ENCODE assay signal across 9 mouse cellular contexts in the genomic region with DNA sequence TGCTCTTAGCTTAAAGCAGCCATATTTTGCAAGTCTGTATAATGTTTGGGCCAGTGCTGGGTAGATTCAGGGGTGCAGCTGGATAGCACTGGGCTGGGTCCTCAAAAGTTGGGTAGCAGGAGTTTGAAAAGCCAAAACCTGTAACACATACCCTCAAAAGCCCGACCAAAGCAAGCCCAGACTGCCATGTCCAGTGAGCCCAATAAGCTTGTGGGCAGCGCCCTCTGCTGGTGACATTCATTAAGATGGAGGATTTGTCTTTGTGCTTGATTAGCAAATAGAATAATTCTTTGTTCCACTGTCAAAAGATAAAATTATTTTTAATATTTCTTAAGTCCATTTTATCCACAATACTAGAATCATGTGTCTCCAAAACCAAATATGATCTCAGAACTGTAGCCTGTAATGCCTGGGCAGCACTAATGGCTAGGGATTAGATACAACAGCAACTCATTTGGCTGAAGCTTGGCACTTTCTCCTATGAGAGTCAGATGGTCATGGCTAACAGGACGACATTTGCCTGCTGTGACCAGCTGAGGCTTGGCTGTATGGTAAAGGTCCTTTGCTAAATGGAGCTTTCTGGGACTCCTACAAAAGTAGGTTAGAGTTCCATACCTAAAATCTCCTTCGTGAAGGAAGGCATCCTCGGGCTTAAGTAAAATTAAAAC. TPM values are rescaled to one million over a fixed set of nuclear protein-coding genes. Genes with fewer than 3 reads are reported as not detected.
DNase-seq lines count a peak whose midpoint lies in the region; ATAC-seq and TF ChIP-seq lines count a peak whose summit lies in the region.
"Had no signal": no experiment of that assay in that cellular context is flagged by ENCODE, and none has a peak within 500 bp of the region (broad histone marks: within the 10 kb centered on the region; RNA-seq: fewer than 3 reads in every experiment).

No protein-coding gene starts in this region.

- H3K27ac ChIP-seq in midbrain, embryonic 13.5 days = no peak overlapping the region
- H3K27ac ChIP-seq in small intestine, adult 2 months (ENCODE audit: insufficient read depth, low read depth, low read length) = no peak overlapping the region

- peak; percentile 71; the same call in 1 of the 2 replicates for ATAC-seq in midbrain, embryonic 13.5 days

- 43% methylated on average over 5 of the region's 5 CpGs for WGBS in midbrain, embryonic 13.5 days
- 41% methylated on average over 5 of the region's 5 CpGs for WGBS in small intestine, adult 2 months

- TF ChIP-seq POLR2A in small intestine, adult 2 months (IDR thresholded peaks at IDR 0.05; ENCODE audit: low read depth, low read length) = no peak

- H3K4me2 ChIP-seq in midbrain, embryonic 13.5 days (replicated peaks) = no peak overlapping the region

- no peaks in the 10 kb centered on the region for H3K27me3 ChIP-seq in midbrain, embryonic 13.5 days
- no peaks in the 10 kb centered on the region for H3K27me3 ChIP-seq in small intestine, adult 2 months (ENCODE audit: control insufficient read depth, insufficient read depth, low read length)

- no peak overlapping the region for H3K9ac ChIP-seq in midbrain, embryonic 13.5 days (replicated peaks)

- H3K36me3 ChIP-seq in midbrain, embryonic 13.5 days = no peaks in the 10 kb centered on the region
- no peaks in the 10 kb centered on the region for H3K36me3 ChIP-seq in small intestine, adult 2 months (ENCODE audit: control insufficient read depth, insufficient read depth, low read length)

- peak; percentile 80 for DNase-seq in MN1 (ENCODE audit: low spot score)
- DNase-seq in brain, adult 2 months (ENCODE audit: low read depth, low spot score) = peak; percentile 92
- peak; percentile 56 for DNase-seq in fibroblast of lung, adult 2 months (ENCODE audit: low read depth)
- peak; percentile 79 to 87 for DNase-seq in heart, postnatal 36 days
- peak; percentile 83 to 92 for DNase-seq in left cerebral cortex, adult 18-20 months (ENCODE audit: low spot score in 2 of 2)
- peak; percentile 49 for DNase-seq in yolk sac, embryonic 10.5 days (ENCODE audit: low spot score)

- peak; percentile 90; the same call in 1 of the 2 replicates for TF ChIP-seq CTCF in small intestine, adult 2 months (IDR thresholded peaks at IDR 0.05; ENCODE audit: extremely low read depth, insufficient read length, insufficient replicate concordance, low read depth, low read length)

- no peaks in the 10 kb centered on the region for H3K4me1 ChIP-seq in midbrain, embryonic 13.5 days (replicated peaks)
- H3K4me1 ChIP-seq in small intestine, adult 2 months (ENCODE audit: control insufficient read depth, insufficient read depth, insufficient read length, low read length) = no peaks in the 10 kb centered on the region

- H3K9me3 ChIP-seq in midbrain, embryonic 13.5 days = no peaks in the 10 kb centered on the region

- H3K4me3 ChIP-seq in midbrain, embryonic 13.5 days (replicated peaks) = no peak overlapping the region
- no peak overlapping the region for H3K4me3 ChIP-seq in small intestine, adult 2 months (ENCODE audit: low read depth, low read length)

- intact Hi-C loops in heart, postnatal 36 days (cut with DNase I) = loop anchor here (1.0 to 2.0 kb wide), 3 partner anchors 56 to 513 kb away; no protein-coding TSS in a partner anchor

RNA-seq across cellular contexts. Expression of gene Cnga3, which starts 36.5 kb away (rescaled TPM):
- total RNA-seq in heart, postnatal 36 days (2021) = under 1 TPM; 0.86 to 0.87 TPM
- total RNA-seq in left cerebral cortex, adult 18-20 months (2021) = under 1 TPM in 1 of 2 experiments, not detected in 1; 0.12 TPM
- 0.15 and 0.16 TPM in 2 replicates for polyA plus RNA-seq in midbrain, embryonic 13.5 days (2015; fragmentation: Nextera tagmentation; extraction: Ambion mirVana)
- polyA plus RNA-seq in small intestine, adult 2 months (2012; rRNA removed) = 0.06 and 0.08 TPM in 2 replicates
- polyA plus RNA-seq: lung, embryonic 16.5 days had no signal

RNA-seq across cellular contexts. Expression of gene Inpp4a, which starts 48.9 kb away (rescaled TPM):
- total RNA-seq in heart, postnatal 36 days (2021) = 10 to 100 TPM; 17.0 to 19.8 TPM
- 100 to 1,000 TPM; 212 to 215 TPM for total RNA-seq in left cerebral cortex, adult 18-20 months (2021)
- polyA plus RNA-seq in midbrain, embryonic 13.5 days (2015; fragmentation: Nextera tagmentation; extraction: Ambion mirVana) = 52.0 and 55.1 TPM in 2 replicates
- polyA plus RNA-seq in small intestine, adult 2 months (2012; rRNA removed) = 11.3 and 28.6 TPM in 2 replicates

Comparison
In these comparisons a context has a peak if more than half of its experiments do, and no peak if none do; other contexts are left out.
1. RNA of gene Inpp4a, which starts 48.9 kb away (total RNA-seq): 212 to 215 TPM in left cerebral cortex, adult 18-20 months; 17.0 to 19.8 TPM in heart, postnatal 36 days; every median in the first group is over 10 times any median in the second.
2. Peak in every context shown above with its lines, with median percentiles within 50 percentile points of each other: DNase-seq.